Mouse (Mus musculus) right cerebral cortex, postnatal 4 days (tissue): ENCODE measurements around the gene Tead2.
"Not testable (repeated sequence)": the region's sequence is repeated elsewhere in the genome, so short reads cannot be mapped to it uniquely, and the experiment has no call there.

Experiments used
- DNase-seq: peaks from one replicate; pipeline ENCODE4 v3.0.0-alpha.2; 2022

Gene Tead2

DNA sequence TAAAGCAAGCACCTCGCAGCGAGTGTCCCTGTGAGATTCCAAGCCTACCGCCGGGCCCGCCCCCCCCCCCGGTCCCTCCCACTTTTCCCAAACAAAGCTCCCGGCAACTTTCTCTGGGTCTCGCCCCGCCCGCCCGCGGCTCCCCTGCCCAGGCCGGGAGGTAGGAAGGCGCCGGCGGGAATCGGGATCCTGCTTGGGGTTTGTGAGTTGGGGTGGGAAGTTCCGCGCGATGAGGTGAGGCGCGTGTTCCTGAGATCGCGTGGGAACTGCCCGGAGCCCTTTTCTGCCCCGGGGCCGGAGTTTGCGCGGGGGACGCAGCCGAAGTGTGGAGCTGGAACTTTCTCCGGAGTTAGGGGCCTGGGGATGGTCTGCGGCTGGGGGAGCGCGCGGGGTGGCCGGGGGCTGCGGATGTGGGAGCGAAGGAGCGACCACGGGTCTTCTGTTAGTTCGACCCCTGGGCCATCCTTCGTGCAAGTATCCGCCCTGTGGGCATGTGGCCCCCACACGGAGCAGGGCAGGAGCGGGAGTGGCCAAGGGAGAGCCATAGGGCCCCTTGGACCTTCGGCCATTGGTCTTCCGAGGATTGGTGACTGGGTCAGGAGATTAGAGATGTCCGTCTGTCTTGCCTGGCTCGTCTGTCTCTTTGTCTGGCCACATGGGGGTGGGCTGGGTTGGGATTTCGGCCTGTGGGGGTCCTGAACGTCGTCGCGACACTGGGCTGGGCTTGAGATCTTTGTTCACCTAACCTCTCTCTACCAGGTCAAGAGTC, at the start of gene Tead2:
TSS of gene Tead2 (plus strand) at position 81 of the 769 bp plus-strand sequence.
- no peak for DNase-seq

DNA sequence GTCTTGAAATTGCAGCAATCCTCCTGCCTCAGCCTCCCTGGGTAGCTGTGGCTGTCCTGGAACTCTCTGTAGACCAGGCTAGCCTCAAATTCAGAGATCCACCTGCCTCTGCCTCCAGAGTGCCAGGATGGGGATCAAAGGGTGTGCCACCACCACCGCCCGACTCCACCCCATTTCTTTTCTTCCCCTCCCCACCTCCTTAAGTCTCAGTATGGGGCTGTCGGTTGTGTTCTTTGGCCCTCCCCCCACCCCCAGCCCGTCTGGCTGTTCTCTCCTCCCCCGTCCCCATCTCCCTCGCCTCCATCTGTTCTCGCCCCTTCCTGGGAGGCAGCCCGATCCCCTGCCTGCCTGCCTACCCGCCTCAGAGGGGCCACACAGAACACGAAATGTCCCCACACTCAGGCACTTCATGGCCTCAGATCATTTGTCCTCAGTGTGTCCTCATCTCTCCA, 48.6 kb upstream of the Tead2 start:
- DNase-seq, result no peak

DNA sequence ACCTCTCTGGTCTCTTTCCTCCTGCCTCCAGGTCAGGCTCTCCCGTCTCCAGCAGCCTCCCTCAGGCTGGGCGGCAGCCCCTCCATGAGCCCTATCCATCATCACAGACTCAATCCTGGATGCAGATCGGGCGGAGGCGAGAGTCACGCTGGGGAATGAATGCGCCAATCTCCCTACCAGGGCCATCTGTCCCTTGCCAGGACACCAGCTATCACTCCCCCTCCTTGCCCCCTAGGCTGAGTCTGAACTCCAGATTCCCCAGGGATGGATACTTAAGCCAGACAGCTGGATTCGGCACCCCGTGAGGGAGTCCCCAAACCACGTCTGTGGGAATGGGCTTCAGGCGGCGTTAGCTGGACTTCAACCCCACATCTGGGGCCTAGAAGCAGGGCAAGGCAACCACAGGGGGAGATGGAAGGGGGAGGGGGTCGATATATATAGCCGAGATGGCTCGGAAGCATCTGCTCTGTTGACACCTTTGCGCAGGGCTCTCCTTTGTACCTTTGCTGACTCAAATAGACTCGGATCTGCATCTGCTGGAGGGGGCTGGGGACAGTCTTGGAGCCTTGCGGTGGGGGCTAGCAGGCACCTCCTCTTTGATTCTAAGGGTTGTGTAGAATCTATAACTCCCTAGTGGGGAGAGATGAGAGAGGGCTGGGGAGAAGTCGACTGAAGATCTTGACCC, 47.6 kb upstream of the Tead2 start:
- DNase-seq, result no peak

DNA sequence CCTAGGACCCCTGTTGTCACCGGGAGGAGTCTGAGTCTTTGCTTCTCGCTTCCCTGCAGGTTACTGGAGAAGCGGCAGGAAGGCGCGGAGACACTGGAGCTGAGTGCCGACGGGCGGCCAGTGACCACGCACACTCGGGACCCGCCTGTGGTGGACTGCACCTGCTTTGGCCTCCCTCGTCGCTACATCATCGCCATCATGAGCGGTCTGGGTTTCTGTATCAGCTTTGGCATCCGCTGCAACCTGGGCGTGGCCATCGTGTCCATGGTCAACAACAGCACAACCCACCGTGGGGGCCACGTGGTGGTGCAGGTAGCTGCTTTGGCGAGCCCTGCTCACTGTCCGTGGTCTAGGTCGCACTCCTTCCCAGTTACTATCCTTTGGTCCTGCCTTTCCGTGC, 46.9 kb upstream of the Tead2 start:
- DNase-seq, result no peak

DNA sequence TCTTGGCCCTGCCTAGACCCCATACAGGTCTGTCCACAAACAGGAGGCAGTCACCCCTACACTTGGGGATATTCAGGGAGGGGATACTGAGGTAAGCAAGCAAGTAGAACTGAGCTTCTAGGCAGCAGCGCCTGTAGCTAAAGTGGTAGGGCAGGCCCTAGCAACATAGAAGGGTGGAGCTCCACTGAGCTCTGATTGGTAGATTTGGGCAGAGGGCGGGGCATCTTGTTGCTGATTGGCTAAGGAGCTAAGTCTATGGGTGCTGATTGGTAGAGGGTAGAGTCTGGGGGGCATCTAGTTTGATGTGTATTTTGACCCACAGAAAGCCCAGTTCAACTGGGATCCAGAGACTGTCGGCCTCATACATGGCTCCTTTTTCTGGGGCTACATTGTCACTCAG, 46.1 kb upstream of the Tead2 start:
- DNase-seq, result no peak

DNA sequence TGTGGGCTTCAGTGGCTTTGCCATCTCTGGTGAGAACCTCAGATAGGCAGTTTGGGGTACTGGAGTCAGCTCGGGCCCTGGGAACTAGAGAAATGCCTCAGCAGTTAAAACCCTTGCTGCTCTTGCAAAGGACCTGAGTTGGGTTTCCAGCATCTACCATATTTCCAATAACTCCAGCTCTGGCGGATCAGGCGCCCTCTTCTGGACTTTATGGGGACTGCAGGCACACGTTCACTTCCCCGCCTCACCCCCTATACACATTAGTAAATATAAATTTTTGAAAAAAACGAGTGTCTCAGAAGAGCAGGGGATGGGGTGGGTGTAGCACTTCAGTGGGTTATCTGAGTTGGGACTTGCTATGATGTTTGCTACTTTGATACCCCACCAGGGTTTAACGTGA, 42.6 kb upstream of the Tead2 start:
- DNase-seq, result no peak

DNA sequence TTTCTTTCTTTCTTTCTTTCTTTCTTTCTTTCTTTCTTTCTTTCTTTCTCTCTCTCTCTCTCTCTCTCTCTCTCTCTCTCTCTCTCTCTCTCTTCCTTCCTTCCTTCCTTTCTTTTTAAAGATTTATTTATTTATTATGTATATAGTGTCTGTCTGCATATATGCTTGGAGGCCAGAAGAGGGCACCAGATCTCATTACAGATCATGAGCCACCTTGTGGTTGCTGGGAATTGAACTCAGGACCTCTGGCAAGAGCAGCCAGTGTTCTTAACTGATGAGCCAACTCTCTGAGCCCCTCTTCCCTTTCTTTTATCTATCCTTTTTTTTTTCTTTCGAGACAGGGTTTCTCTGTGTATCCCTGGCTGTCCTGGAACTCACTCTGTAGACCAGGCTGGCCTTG, 41.8 kb upstream of the Tead2 start:
- not testable (repeated sequence) for DNase-seq

DNA sequence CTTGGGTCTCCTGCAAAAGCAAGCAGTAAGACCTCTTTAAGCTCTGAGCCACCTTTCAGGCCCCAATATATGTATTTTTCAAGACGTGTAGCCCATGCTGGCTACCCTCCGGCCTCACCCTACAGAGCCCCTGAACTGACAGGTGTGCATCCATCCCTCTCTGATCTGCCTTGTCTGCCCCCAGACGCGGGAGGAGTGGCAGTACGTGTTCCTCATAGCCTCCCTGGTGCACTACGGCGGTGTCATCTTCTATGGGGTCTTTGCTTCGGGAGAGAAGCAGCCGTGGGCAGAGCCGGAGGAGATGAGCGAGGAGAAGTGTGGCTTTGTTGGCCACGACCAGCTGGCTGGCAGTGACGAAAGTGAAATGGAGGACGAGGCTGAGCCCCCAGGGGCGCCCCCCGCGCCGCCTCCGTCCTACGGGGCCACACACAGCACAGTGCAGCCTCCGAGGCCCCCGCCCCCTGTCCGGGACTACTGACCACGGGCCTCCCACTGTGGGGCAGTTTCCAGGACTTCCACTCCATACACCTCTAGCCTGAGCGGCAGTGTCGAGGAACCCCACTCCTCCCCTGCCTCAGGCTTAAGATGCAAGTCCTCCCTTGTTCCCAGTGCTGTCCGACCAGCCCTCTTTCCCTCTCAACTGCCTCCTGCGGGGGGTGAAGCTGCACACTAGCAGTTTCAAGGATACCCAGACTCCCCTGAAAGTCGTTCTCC, 40.8 kb upstream of the Tead2 start:
- no peak for DNase-seq

DNA sequence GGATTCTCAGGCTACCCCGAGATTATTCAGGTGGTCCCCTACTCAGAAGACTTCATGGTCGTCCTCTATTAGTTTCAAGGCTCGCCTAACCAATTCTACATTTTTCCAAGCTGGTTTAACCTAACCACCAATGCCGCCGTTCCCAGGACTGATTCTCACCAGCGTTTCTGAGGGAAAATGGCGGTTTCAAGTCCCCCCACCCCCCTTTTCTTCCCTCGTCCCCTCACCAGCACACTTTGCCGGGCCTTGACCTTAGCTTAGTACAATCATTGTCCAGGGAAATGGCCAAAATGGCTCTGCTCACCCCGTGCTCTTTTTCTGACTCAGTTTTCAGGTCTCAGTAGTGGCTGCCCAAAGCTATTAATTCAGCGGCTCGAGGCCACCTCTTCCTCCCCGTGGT, 40.2 kb upstream of the Tead2 start:
- DNase-seq, result no peak

DNA sequence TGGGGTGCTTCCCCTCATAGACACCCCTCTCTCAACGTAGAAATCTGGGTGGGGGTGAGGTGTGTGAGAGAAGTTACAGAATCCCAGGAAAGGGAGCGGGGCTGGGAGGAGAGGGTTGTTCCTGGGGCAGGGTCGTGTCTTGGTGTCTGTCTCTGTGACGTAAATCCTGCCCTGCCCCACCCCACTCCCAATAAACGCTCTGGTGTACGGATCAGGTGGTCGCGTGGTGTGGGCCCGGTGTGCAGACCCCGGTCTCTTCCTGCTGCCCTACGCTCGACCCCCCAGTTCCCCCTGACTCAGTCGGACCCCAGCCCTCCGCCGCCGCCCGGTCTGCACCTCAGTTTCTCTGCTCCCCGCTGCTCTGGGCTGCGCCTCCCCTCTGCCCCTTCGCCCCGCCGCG, 39.6 kb upstream of the Tead2 start:
- DNase-seq, result no peak

DNA sequence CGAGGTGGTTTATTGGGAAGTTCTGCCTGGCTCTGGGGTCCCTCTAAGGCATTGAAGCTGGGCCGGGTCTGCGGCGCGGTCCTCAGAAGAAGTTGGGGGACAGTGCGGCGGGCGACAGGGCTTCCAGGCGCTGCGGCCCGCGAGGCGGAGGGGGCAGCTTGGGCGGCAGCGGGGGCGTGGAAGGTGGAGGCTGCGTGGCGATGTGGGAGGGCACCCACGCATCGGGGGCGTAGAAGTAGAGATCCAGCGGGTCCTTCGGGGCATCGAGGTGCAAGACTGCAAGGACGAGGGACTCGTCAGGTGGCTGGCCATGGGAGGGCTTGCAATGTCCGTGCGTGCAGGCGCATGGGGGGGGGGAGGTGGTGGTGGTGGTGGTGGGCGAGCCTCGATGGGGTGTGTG, 39.2 kb upstream of the Tead2 start:
- no peak for DNase-seq

DNA sequence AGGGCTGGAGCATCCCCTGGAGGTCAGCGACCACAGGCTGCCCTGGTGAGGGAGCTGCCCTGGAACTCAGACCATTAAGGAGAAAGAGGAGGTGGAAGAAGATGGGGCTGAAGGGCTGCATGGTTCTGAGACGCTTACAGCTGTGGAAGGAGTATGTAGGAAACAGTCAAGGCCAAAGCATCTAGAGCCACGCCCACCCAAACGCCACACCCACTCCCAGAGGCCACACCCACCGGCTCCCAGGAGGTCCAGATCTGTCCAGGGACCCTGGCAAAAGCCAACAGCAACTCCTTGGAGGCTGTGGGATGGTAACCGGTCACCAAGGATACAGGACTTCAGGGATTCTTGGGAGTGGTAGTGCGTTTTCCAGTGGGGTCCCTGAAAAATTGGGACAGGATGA, 37.0 kb upstream of the Tead2 start:
- no peak for DNase-seq

DNA sequence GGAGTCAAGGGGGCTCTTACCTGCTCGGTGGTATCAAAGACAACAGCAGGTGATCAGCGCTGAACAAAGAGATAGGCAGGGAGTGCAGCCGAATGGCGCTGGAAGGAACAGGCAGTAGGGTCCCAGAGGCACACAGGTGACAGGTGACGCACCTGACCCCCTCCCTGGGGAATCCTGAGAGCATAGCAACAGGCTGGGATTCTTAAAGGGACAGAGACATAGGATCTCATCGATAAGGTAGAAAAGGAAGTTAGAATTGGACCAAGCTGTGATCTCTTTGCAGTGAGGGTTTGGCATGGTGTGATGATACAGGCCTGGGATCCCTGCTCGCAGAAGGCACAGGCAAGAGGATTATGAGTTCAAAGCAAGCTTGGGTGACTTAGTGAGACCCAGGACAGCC, 36.1 kb upstream of the Tead2 start, which contains the start of gene Gfy:
TSS of gene Gfy (minus strand) at position 101 of the 400 bp plus-strand sequence.
- no peak for DNase-seq

DNA sequence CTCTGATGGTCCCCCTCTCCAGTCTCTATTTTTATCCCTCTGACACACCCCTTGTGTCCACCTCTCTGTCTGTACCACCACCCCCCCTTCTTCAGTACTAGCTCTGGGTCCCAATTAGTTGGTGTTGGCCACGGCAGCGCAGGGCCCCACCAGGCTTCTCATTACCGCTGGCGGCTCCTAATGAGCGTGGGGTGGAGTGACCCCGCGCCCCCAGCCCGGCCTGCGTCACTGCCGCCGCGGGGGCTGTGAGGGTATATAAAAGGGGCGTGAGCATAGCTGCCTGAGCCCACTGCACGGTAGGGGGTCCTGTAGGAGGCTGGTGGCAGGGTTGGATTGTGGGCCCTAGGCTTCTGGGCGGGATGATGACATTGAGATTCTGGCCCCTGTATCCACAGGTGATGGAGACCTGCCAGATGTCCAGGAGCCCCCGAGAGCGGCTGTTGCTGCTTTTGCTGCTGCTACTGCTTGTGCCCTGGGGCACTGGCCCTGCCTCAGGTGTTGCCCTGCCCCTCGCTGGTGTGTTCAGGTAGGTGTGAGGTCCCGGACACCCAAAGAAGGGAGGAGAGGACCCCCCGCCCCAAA, 34.6 kb upstream of the Tead2 start, which contains the start of gene Pth2:
TSS of gene Pth2 (plus strand) at position 100 of the 582 bp plus-strand sequence.
- DNase-seq, result no peak

DNA sequence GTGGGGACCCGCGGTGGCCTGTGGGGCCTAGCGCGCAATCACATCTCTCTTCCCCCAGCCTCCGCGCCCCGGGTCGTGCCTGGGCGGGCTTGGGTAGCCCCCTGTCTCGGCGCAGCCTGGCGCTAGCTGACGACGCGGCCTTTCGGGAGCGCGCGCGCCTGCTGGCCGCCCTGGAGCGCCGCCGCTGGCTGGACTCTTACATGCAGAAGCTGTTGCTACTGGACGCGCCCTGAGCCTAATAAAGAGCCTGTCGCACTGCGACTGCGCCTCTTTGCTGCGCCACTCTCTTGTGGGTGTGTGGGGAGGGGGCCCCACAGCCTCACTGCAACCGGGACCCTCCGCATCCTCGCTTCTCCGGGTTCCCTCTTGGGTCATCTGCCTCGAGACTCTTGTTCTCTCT, 34.0 kb upstream of the Tead2 start:
- DNase-seq, result no peak

DNA sequence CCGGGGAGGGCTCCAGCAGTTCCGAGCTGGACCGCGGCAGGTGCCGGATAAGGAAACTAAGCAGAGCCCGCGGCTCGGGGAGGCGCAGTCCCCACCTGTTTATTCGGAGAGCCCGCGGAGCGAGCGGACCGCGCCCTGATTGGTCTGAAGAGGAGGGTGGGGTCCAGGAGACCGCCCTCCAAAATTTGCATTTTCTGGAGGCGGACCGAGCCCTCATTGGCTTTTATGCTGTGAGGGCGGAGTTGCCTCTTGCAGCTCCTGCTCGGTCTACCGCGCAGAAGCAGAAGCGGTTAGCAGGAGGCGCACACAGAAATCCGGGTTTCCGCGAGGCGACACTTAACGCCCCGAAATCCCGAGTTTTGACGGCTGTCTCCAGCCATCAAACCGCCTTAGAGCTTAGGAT, 33.4 kb upstream of the Tead2 start:
- DNase-seq, result peak; percentile 76

DNA sequence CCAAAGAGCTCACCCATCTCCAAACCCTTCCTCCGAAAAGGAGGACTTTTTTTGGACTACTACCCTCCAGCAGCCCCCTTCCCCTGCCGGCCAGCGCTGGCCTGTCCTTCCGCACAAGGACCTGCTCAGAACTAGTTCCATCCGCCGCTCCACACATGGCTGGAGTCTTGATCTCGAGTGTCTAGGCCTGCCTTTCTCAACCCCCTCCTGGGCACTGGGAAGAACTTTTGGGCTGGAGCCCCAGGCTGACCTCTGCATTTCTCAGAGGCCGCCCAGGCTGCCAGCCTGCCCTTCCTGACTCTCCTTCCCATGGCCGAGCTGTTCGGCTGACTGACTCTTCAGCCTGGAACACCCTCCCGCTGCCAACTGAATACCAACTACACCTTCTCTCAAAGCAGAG, 32.9 kb upstream of the Tead2 start:
- DNase-seq, result no peak

DNA sequence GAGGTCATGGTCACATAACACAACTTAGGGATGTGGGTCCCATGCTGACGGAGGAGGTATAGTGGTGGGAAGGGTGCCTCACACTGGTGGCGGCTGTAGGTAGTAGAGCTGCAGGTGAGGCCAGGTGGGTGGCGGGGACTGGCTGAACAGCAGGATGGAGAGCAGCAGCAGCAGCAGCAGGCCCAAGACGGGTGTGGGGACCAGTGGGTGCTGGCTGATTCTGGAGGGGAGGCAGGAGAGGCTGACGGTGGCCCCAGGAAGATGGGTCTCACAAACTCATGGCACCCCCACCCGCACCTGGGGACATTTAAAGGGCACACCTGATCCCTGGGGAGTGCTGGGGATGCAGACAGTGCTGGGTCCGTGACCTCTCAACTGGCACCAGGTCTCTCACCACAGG, 31.9 kb upstream of the Tead2 start:
- no peak for DNase-seq

DNA sequence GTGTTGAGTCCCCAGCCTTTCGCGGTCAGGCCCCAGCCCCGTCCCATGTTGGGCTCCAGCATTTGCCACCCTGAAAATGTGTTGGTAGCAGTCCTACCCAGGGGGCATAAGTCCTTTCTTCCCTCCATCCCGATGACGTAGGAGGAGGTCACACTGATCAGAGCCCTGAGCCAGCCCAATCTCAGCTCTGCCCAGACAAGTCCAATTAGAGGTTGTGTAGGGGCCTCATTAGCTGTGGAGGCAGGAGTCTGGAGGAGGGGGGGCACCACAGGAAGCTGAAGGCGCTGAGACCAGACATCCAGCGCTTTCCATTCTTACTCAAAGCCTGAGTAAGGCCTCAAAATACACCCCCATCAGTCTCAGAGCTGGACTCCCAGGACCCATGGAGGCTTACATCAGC, 29.6 kb upstream of the Tead2 start:
- no peak for DNase-seq

DNA sequence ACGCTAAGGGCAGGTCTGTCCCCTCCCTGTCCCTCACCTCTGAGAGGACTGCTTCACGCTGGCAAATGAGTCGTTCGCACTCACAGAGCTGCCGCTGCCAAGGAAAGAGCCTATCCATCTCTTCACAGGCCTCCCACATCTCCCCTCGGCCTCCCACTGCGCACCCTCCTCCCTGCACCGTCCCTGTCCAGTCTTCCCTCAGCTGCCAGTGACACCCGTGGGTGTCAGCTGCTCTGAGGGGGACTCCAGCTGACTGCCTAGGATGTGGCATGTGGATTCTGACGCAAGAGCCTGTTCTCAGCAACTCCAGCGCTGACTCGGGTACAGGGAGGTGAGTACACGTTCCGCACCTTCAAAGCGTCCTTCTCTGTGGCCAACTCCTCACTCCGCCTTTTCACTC, 26.0 kb upstream of the Tead2 start:
- DNase-seq, result no peak

DNA sequence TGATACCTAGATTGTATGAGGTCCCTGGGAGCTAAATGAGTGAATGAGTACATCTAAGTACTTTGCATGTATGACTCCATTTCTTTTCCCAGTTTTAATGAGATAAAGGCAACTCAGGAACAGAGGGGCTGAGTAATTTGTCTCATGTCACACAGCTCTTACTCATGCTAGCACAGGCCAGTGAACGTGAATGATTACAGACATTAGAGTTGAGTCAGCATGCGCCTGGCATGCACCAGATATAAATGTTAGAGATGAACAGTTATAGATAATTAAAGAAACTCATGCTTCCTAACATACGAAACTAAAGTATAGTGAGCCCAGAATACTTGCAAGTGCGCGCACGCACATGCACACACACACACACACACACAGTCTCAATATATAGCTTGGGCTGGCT, 25.4 kb upstream of the Tead2 start:
- no peak for DNase-seq

DNA sequence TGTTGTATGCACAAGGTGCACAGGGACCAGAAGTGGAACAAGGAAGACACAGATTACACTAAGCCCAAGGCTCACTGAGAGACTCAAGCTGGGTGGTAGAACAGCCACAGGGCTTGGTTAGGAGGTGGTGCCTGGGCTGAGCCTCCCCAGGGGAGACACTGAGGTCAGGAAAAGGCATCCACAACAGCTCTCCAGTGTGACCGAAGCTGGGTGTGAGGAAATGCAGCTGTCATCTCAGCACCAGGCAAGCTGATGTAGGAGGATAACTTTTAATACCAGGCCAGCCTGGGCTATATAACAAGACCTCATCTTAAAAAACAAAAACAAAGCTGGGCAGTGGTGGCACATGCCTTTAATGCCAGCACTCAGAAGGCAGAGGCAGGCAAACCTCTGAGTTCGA, 24.4 kb upstream of the Tead2 start:
- DNase-seq, result no peak

DNA sequence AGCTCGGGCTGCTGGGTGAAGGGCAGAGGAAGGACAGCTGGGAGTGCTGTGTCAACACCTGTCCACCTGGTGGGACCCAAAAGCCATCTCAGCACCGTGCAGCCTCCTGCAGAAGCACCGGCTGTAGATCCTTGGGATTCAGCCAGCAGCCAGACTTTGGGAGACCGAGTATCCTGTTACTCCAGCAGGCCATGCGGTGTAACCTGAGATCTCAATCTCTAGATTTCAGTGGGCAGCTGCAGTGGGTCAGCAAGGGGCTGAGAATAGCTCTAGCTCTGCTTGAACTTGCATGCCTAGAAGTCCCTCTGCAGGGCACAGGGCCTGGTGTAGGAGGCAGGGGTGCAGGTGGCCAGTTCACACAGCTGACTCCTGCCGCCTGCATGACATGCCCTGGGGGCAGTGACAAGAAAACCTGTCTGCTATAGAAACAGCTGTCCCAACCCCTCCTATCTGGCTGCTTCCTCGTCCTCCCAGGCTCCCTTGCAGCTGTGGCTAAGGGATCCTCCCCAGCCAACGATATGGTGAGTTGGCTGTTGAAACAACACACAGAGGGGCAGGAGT, 23.7 kb upstream of the Tead2 start:
- no peak for DNase-seq
